Mouse (Mus musculus): ENCODE data around the gene Svs2. TPM values are rescaled to one million over a fixed set of nuclear protein-coding genes. Genes with fewer than 3 reads are reported as not detected.
"Not testable (repeated sequence)": the region's sequence is repeated elsewhere in the genome, so short reads cannot be mapped to it uniquely, and the experiment has no call there.

Svs2 gene
- polyA plus RNA-seq, 1 experiment from 2014 or later = not detected

DNA sequence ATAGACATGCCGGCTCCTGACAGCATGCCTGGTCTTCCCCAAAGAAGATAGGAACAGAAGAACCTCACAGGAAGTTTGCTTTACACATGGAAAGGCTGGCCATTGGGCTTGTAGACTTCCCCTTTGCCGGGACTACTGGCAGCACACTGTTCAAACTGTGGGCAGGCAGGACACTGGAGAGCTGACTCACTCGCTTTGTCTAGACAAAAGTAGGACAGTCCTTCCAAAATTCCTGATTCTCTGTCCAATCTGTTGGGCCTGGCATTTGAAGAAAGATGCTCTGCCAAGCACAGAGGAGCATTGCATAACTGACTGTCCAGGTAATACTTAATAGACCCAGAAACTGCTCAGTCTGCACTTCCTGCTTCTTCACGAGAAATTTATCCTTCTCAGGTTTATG lies 31.6 kb downstream of the Svs2 start:
- no peaks in the 10 kb centered on the region for H3K27me3 ChIP-seq (replicated peaks; ENCODE audit: control insufficient read depth, insufficient read depth, low read length)
- no peaks in the 10 kb centered on the region for H3K9me3 ChIP-seq (ENCODE audit: control insufficient read depth, low read length)
- 82% methylated on average over 4 of the region's 4 CpGs for WGBS
- no peak overlapping the region for H3K27ac ChIP-seq (ENCODE audit: low read depth, low read length)
- H3K9ac ChIP-seq (ENCODE audit: low read depth, low read length) = no peak overlapping the region
- H3K36me3 ChIP-seq (ENCODE audit: control insufficient read depth, insufficient read depth, low read length) = no peaks in the 10 kb centered on the region
- H3K4me2 ChIP-seq (ENCODE audit: low read length) = no peak overlapping the region
- H3K4me3 ChIP-seq (ENCODE audit: low read length) = no peak overlapping the region
- H3K4me1 ChIP-seq (ENCODE audit: control insufficient read depth, insufficient read depth, low read depth, low read length) = no peaks in the 10 kb centered on the region
- no peak for ATAC-seq

DNA sequence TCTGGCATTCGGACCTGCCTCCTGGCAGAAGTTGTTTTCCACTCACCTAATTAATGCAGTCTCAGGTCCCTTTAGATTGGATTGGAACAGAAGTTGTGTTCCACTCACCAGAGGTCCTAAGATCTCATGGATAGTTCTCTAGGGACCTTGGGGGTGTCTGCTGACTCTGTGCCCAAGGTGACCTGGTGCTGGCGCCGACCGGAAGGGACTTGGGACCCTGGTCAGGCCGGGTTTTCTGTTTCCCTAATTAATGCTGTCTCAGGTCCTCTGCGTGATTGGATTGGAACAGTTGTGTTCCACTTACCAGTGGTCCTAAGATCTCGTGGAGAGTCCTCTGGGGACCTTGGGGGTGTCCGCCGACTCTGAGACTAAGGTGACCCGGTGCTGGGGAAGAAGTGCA lies 32.3 kb downstream of the Svs2 start:
- H3K36me3 ChIP-seq (ENCODE audit: control insufficient read depth, insufficient read depth, low read length); H3K9ac ChIP-seq (ENCODE audit: low read depth, low read length); H3K27me3 ChIP-seq (replicated peaks; ENCODE audit: control insufficient read depth, insufficient read depth, low read length); H3K4me1 ChIP-seq (ENCODE audit: control insufficient read depth, insufficient read depth, low read depth, low read length); H3K4me3 ChIP-seq (ENCODE audit: low read length); H3K9me3 ChIP-seq (ENCODE audit: control insufficient read depth, low read length); ATAC-seq; H3K4me2 ChIP-seq (ENCODE audit: low read length); H3K27ac ChIP-seq (ENCODE audit: low read depth, low read length): not testable (repeated sequence)
- WGBS = 94% methylated on average over 10 of the region's 10 CpGs

DNA sequence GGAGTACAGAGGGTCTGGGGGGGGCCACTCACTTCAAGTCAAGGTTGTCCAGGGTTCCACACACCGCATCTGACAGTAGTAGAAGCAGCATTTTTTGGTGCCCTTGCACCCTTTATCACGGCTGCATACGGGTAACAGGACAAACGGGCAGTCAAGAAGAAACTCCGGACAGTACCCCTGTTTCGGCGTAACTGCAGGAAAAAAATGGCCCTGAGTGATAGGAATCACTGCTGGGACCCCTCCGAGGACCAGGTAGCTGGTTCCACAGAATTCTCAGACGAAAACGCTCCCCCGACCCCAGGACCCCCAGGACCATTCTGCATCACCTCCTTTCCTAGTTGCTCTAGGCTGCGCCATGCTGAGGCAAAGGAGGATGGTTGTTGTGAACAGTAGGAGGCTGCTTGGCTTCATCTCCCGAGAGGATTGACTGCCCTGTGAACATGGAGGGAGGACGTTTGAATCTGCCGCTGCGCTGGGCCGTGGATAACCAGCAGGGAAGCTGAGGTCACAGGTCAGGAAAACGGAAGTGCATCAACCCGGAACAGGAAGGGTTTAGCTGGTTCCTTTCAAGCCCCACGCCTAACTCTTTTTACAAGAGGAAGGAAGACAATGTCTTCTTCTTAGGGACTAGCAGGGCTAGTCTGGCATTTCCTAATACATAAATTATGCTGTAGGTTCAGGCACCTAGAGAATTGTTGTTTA lies 38.5 kb downstream of the Svs2 start, which contains the start of gene Wfdc15a:
Wfdc15a (minus strand) TSS at position 505 of the 702 bp plus-strand sequence.
- Histone ChIP-seq H3K4me1 (ENCODE audit: control insufficient read depth, insufficient read depth, low read depth, low read length) (no peaks in the 10 kb centered on the region), H3K9me3 (ENCODE audit: control insufficient read depth, low read length) (0 out of 2 replicates have a peak, but pooled peaks cover 2% of the 10 kb centered on the region), H3K27ac (ENCODE audit: low read depth, low read length) (no peak within 1 kb of the TSS), H3K36me3 (ENCODE audit: control insufficient read depth, insufficient read depth, low read length) (no peaks in the 10 kb centered on the region), H3K4me3 (ENCODE audit: low read length) (no peak within 1 kb of the TSS), H3K4me2 (ENCODE audit: low read length) (no peak within 1 kb of the TSS), H3K27me3 (replicated peaks; ENCODE audit: control insufficient read depth, insufficient read depth, low read length) (no peaks in the 10 kb centered on the region), H3K9ac (ENCODE audit: low read depth, low read length) (no peak within 1 kb of the TSS)
- ATAC-seq = no peak
- WGBS = 82% methylated on average over 20 of the region's 20 CpGs

GRCm38 (mm10) chr2:164196700-164196990 lies 41.6 kb downstream of the Svs2 start:
- ATAC-seq = no peak
- Histone ChIP-seq H3K4me2 (ENCODE audit: low read length) (no peak overlapping the region), H3K27ac (ENCODE audit: low read depth, low read length) (no peak overlapping the region), H3K36me3 (ENCODE audit: control insufficient read depth, insufficient read depth, low read length) (no peaks in the 10 kb centered on the region), H3K27me3 (replicated peaks; ENCODE audit: control insufficient read depth, insufficient read depth, low read length) (no peaks in the 10 kb centered on the region), H3K9ac (ENCODE audit: low read depth, low read length) (no peak overlapping the region), H3K4me1 (ENCODE audit: control insufficient read depth, insufficient read depth, low read depth, low read length) (no peaks in the 10 kb centered on the region), H3K4me3 (ENCODE audit: low read length) (no peak overlapping the region), H3K9me3 (ENCODE audit: control insufficient read depth, low read length) (0 out of 2 replicates have a peak, but pooled peaks cover 2% of the 10 kb centered on the region)
- WGBS = 84% methylated on average over 5 of the region's 5 CpGs

- Histone ChIP-seq H3K4me1 (ENCODE audit: control insufficient read depth, insufficient read depth, low read depth, low read length) (no peaks in the 10 kb centered on the region), H3K4me3 (ENCODE audit: low read length) (no peak overlapping the region), H3K9ac (ENCODE audit: low read depth, low read length) (no peak overlapping the region), H3K4me2 (ENCODE audit: low read length) (no peak overlapping the region), H3K27ac (ENCODE audit: low read depth, low read length) (no peak overlapping the region), H3K27me3 (replicated peaks; ENCODE audit: control insufficient read depth, insufficient read depth, low read length) (no peaks in the 10 kb centered on the region), H3K36me3 (ENCODE audit: control insufficient read depth, insufficient read depth, low read length) (no peaks in the 10 kb centered on the region), H3K9me3 (ENCODE audit: control insufficient read depth, low read length) (0 out of 2 replicates have a peak, but pooled peaks cover 2% of the 10 kb centered on the region)
- no peak for ATAC-seq
- WGBS = 93% methylated on average over 5 of the region's 5 CpGs
Observed at GRCm38 (mm10) chr2:164195971-164196699, 42.1 kb downstream of the Svs2 start.

DNA sequence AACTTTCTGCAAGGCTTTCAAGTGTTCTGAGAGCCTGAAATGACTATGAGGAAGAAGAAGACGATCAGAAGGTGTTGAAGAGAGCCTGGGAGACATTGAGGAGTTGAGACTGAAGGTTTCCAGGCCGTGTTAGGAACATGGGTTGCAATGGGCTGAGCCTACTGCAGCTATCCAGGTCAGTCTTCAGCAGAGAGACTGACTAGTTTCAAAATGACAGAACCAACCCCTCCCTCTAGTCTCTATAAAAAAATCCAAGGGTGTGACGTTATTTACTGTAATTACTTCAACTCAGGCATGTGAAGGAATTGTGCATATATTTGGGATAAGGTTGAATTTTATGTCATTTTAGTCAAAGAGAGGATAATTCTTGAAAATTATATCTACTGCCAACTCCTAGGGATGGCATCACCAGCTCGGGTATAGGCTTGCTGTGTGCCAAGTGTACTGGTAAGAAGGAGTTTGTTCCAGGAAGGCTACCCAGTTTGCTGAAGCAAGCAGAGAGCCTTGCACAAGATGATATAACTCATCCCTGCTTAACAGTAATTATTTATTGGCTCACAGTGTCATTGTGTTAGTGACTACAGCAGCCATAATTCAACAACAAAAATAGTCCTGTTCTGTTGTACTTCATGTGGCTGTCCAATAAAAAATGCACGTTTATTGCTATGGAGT lies 43.2 kb downstream of the Svs2 start:
- 86% methylated on average over 5 of the region's 5 CpGs for WGBS
- no peak overlapping the region for H3K9ac ChIP-seq (ENCODE audit: low read depth, low read length)
- H3K4me3 ChIP-seq (ENCODE audit: low read length) = no peak overlapping the region
- no peaks in the 10 kb centered on the region for H3K9me3 ChIP-seq (ENCODE audit: control insufficient read depth, low read length)
- no peak overlapping the region for H3K4me2 ChIP-seq (ENCODE audit: low read length)
- H3K27me3 ChIP-seq (replicated peaks; ENCODE audit: control insufficient read depth, insufficient read depth, low read length) = no peaks in the 10 kb centered on the region
- no peaks in the 10 kb centered on the region for H3K4me1 ChIP-seq (ENCODE audit: control insufficient read depth, insufficient read depth, low read depth, low read length)
- H3K27ac ChIP-seq (ENCODE audit: low read depth, low read length) = no peak overlapping the region
- no peaks in the 10 kb centered on the region for H3K36me3 ChIP-seq (ENCODE audit: control insufficient read depth, insufficient read depth, low read length)
- ATAC-seq = no peak

DNA sequence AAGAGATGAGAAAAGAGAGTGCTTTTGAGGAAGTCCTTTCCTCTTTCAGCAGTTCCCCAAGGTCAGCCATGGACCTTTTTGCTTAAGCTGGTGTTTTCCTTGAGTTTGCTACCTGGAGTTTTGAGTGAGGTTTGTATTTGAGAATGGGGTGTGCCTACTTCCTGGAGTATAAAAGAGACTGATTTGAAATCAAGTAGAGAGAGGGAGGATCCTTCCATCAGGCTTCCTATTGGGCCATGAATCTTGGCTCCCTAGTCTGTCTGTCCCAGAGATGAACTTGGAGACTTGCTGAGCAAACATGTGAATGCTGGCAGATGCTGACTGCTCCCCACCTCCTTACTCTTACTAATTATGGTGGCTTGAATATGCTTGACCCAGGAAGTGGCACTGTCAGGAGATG lies 46.0 kb downstream of the Svs2 start:
- Histone ChIP-seq H3K4me2 (ENCODE audit: low read length) (no peak overlapping the region), H3K4me3 (ENCODE audit: low read length) (no peak overlapping the region), H3K9me3 (ENCODE audit: control insufficient read depth, low read length) (peaks cover 2% of the 10 kb centered on the region; the same call in 1 of the 2 replicates), H3K4me1 (ENCODE audit: control insufficient read depth, insufficient read depth, low read depth, low read length) (no peaks in the 10 kb centered on the region), H3K36me3 (ENCODE audit: control insufficient read depth, insufficient read depth, low read length) (no peaks in the 10 kb centered on the region), H3K9ac (ENCODE audit: low read depth, low read length) (no peak overlapping the region), H3K27me3 (replicated peaks; ENCODE audit: control insufficient read depth, insufficient read depth, low read length) (no peaks in the 10 kb centered on the region), H3K27ac (ENCODE audit: low read depth, low read length) (no peak overlapping the region)
- ATAC-seq = no peak

DNA sequence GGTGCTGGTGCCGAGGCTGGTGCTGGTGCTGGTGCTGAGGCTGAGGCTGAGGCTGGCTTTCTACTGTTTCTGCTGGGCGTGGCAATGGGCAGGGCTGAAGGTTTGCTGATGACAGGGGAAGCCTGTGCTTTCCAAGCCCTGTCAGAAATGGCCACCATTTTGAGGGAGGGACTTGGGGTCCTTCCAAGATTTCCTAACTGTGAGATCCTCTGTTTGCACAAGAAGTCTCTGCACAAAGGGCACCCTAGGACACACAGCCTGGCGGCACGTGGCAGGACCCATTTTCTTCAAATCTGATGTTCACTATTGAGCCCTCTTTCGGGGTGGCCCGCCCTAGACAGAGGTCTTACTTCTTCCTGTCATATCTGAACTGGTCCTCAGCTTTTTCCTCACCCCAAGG lies 47.7 kb downstream of the Svs2 start, which contains the start of gene Wfdc12:
Wfdc12 (minus strand) TSS at position 33 of the 400 bp plus-strand sequence.
- 84% methylated on average over 6 of the region's 6 CpGs for WGBS
- peaks cover 2% of the 10 kb centered on the region; the same call in 1 of the 2 replicates for H3K9me3 ChIP-seq (ENCODE audit: control insufficient read depth, low read length)
- ATAC-seq = no peak
- H3K4me3 ChIP-seq (ENCODE audit: low read length) = no peak within 1 kb of the TSS
- no peaks in the 10 kb centered on the region for H3K36me3 ChIP-seq (ENCODE audit: control insufficient read depth, insufficient read depth, low read length)
- no peaks in the 10 kb centered on the region for H3K4me1 ChIP-seq (ENCODE audit: control insufficient read depth, insufficient read depth, low read depth, low read length)
- H3K27ac ChIP-seq (ENCODE audit: low read depth, low read length) = no peak within 1 kb of the TSS
- H3K4me2 ChIP-seq (ENCODE audit: low read length) = no peak within 1 kb of the TSS
- no peak within 1 kb of the TSS for H3K9ac ChIP-seq (ENCODE audit: low read depth, low read length)
- H3K27me3 ChIP-seq (replicated peaks; ENCODE audit: control insufficient read depth, insufficient read depth, low read length) = no peaks in the 10 kb centered on the region

DNA sequence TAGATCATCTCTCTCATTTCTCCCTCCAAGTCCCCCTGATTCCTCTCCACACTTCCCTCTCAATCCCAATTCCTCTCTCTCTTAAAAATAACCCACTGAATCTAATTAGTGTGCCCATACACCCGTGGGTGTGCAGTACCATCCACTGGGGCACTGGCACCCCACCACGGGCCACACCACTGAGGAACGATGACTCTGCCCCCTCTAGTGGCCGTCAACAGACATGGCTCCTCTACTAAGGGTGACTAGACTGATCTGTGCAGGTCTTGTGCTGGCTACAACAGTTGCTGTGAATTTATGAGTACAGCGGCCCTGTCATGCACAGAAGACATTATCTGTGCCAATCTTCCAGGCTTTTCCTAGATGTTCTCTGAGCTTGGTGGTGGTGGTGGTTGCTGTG lies 49.5 kb downstream of the Svs2 start:
- Histone ChIP-seq H3K9ac (ENCODE audit: low read depth, low read length) (no peak overlapping the region), H3K4me3 (ENCODE audit: low read length) (no peak overlapping the region), H3K27ac (ENCODE audit: low read depth, low read length) (no peak overlapping the region), H3K4me2 (ENCODE audit: low read length) (no peak overlapping the region), H3K27me3 (replicated peaks; ENCODE audit: control insufficient read depth, insufficient read depth, low read length) (no peaks in the 10 kb centered on the region), H3K4me1 (ENCODE audit: control insufficient read depth, insufficient read depth, low read depth, low read length) (no peaks in the 10 kb centered on the region), H3K36me3 (ENCODE audit: control insufficient read depth, insufficient read depth, low read length) (no peaks in the 10 kb centered on the region), H3K9me3 (ENCODE audit: control insufficient read depth, low read length) (peaks cover 2% of the 10 kb centered on the region; the same call in 1 of the 2 replicates)
- ATAC-seq = no peak
- 34% methylated on average over 5 of the region's 5 CpGs for WGBS

Measured in hindbrain, embryonic 16.5 days (tissue).